Mouse (Mus musculus) forebrain, embryonic 11.5 days (tissue): ENCODE results near the gene Set. TPM values are rescaled to one million over a fixed set of nuclear protein-coding genes. Genes with fewer than 3 reads are reported as not detected.

Experiments used
- ATAC-seq: fragments of 200-750 bp; cut with Nextera tagmentation; replicated peaks from 2 replicates; pipeline ENCODE4 v1.8.0; 2017; ENCODE audit warnings: moderate TSS enrichment; ENCODE audit not compliant: low FRiP score
- DNase-seq: peaks from one replicate; pipeline ENCODE4 v3.0.0-alpha.2; 2017; ENCODE audit warnings: low spot score
- H3K27ac ChIP-seq: fragments of 300-500 bp; sonication (generic); 2 replicates; pipeline ENCODE4 v1.5.1; 2014; ENCODE audit warnings: low read depth, low read length
- H3K27me3 ChIP-seq: fragments of 300-500 bp; sonication (generic); 2 replicates; pipeline ENCODE4 v1.6.1; 2014; ENCODE audit warnings: mild to moderate bottlenecking, low read length, mixed read lengths; ENCODE audit not compliant: control insufficient read depth, insufficient read depth
- H3K36me3 ChIP-seq: fragments of 300-500 bp; sonication (generic); 2 replicates; pipeline ENCODE4 v1.6.1; 2014; ENCODE audit warnings: mild to moderate bottlenecking, low read length, moderate library complexity, mixed read lengths; ENCODE audit not compliant: control insufficient read depth, insufficient read depth
- H3K4me1 ChIP-seq: fragments of 300-500 bp; sonication (generic); replicated peaks from 2 replicates; pipeline ENCODE4 v1.6.1; 2014; ENCODE audit warnings: low read length, mixed read lengths; ENCODE audit not compliant: control insufficient read depth, insufficient read depth
- H3K4me2 ChIP-seq: fragments of 300-500 bp; sonication (generic); 2 replicates; pipeline ENCODE4 v1.6.1; 2014; ENCODE audit warnings: low read depth, mild to moderate bottlenecking, low read length, moderate library complexity, mixed read lengths; ENCODE audit not compliant: severe bottlenecking
- H3K4me3 ChIP-seq: fragments of 300-500 bp; sonication (generic); 2 replicates; pipeline ENCODE4 v1.5.1; 2014; ENCODE audit warnings: low read depth, low read length
- H3K9ac ChIP-seq: fragments of 300-500 bp; sonication (generic); 2 replicates; pipeline ENCODE4 v1.6.1; 2014; ENCODE audit warnings: low read length
- H3K9me3 ChIP-seq: fragments of 300-500 bp; sonication (generic); 2 replicates; pipeline ENCODE4 v1.6.1; 2016; ENCODE audit warnings: low read length, mixed read lengths; ENCODE audit not compliant: control insufficient read depth
- WGBS: fragments of 180-500 bp; shearing (Covaris S2); extraction: QIAGEN DNeasy Blood & Tissue Kit; methylation state at CpG from one replicate; pipeline ENCODE4 v1.1.7; 2014; 5-methylcytosine and 5-hydroxymethylcytosine counted together
- polyA plus RNA-seq: library from polyadenylated mRNA; unstranded; fragments of >200 nt; fragmentation: Nextera tagmentation; extraction: Ambion mirVana; gene quantifications from 2 replicates; pipeline ENCODE4 v1.2.1, GENCODE M21; 2014

The Set gene
- polyA plus RNA-seq, 1 experiment from 2014 or later, result 817 TPM

DNA sequence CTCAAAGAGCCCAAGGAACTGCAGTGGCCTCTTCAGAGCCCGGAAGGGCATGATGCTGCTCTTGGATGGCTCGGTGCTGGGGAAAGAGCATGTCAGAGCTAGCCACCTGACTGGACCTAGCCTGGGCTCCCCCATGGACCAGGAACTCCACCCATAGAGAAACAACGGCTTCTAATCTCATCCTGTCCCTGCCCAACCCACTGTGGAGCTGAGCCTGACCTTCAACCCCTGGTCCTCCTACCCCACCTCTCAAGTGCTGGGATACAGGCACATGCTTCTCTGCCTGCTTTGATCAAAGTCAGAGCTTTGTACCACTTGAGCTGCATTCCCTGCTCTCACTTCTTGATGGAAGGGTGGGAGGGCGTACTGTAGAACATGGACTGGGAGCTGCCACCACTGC, 51.1 kb downstream of the Set start:
- H3K4me1 ChIP-seq, result no peaks in the 10 kb centered on the region
- H3K4me2 ChIP-seq, result no peak overlapping the region
- no peak overlapping the region for H3K4me3 ChIP-seq
- H3K9ac ChIP-seq, result no peak overlapping the region
- no peak for ATAC-seq
- no peak for DNase-seq
- peaks cover 5% of the 10 kb centered on the region for H3K36me3 ChIP-seq
- H3K9me3 ChIP-seq, result no peaks in the 10 kb centered on the region
- no peak overlapping the region for H3K27ac ChIP-seq
- H3K27me3 ChIP-seq, result no peaks in the 10 kb centered on the region
- 91% methylated on average over 4 of the region's 4 CpGs for WGBS

DNA sequence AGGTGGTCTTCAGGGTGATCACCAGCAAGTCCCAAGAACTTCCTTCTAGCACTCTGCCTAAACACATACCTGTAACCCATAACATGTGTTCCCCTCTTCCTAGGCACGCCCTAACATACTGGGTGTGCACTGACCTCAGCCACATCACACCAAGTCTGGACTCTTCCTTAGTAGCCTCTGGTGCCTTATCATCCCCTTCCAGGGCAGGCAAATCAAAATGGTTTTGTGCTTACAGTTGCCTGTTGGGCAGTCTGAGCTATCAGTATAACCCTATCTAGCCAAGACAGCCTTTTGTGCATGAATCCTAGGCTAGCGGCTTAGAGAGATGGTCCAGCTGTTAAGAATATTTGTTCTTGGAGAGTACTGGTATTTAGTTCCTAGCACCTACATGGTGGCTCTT, 54.3 kb downstream of the Set start:
- peaks cover 5% of the 10 kb centered on the region for H3K36me3 ChIP-seq
- no peaks in the 10 kb centered on the region for H3K9me3 ChIP-seq
- no peak overlapping the region for H3K4me2 ChIP-seq
- H3K27me3 ChIP-seq, result no peaks in the 10 kb centered on the region
- H3K4me1 ChIP-seq, result no peaks in the 10 kb centered on the region
- ATAC-seq, result no peak
- H3K27ac ChIP-seq, result no peak overlapping the region
- no peak for DNase-seq
- no peak overlapping the region for H3K9ac ChIP-seq
- H3K4me3 ChIP-seq, result no peak overlapping the region
- 91% methylated on average over 2 of the region's 2 CpGs for WGBS

DNA sequence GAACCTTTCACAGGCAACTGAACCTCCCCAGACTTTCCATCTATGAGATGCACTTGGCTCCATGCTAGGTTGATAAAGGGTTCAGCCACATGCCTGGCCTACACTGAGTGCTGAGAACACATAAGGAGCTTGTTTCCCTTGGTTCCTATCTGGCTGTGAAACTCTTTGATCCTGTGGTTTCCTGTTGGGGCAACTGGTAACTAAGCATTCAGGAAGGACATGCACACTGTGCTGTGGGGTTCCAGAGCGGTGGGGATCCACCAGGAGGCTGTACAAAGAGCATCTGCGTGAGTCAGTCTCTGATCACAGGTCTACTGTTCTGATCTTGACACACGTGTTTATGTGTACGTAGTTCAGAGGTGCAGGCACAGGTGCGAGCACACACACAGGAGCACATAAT, 55.4 kb downstream of the Set start:
- no peak overlapping the region for H3K27ac ChIP-seq
- no peak for DNase-seq
- no peak overlapping the region for H3K4me2 ChIP-seq
- no peaks in the 10 kb centered on the region for H3K9me3 ChIP-seq
- ATAC-seq, result no peak
- H3K27me3 ChIP-seq, result no peaks in the 10 kb centered on the region
- no peaks in the 10 kb centered on the region for H3K4me1 ChIP-seq
- 88% methylated on average over 5 of the region's 5 CpGs for WGBS
- no peak overlapping the region for H3K4me3 ChIP-seq
- peaks cover 5% of the 10 kb centered on the region for H3K36me3 ChIP-seq
- no peak overlapping the region for H3K9ac ChIP-seq

DNA sequence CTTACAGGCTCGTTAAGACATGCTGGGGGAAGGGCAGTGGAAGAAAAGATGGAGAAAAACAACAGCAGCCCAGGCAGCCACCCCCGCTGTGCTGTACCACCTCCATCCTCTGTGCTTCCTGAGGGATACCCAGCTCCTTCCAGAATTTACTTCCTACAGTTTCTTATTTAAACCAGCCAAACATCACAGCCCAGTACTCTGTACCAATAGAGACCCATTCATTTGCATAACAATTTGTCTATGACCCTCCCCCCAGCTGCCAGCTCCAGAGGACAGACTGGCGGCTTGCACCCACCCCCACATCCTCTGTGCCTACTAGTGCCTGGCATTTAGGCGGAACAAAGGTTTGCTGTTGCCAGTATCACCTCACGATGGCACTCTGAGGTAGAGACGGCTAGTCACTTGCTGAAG, 62.5 kb downstream of the Set start:
- DNase-seq (no peak), ATAC-seq (no peak)
- Histone ChIP-seq H3K9ac (no peak overlapping the region; the same call in 1 of the 2 replicates), H3K27me3 (no peaks in the 10 kb centered on the region), H3K4me1 (peaks cover 11% of the 10 kb centered on the region; the same call in 1 of the 2 replicates), H3K36me3 (no peaks in the 10 kb centered on the region), H3K27ac (peak overlapping the region; percentile 59), H3K4me3 (no peak overlapping the region), H3K4me2 (no peak overlapping the region), H3K9me3 (no peaks in the 10 kb centered on the region)
- whole genome bisulfite sequencing, result 11% methylated on average over 6 of the region's 6 CpGs

GRCm38 (mm10) chr2:30120269-30120668, 63.1 kb downstream of the Set start:
- ATAC-seq (no peak), DNase-seq (no peak)
- peaks cover 11% of the 10 kb centered on the region; the same call in 1 of the 2 replicates for H3K4me1 ChIP-seq
- H3K9me3 ChIP-seq, result no peaks in the 10 kb centered on the region
- H3K9ac ChIP-seq, result no peak overlapping the region; the same call in 1 of the 2 replicates
- no peaks in the 10 kb centered on the region for H3K36me3 ChIP-seq
- no peaks in the 10 kb centered on the region for H3K27me3 ChIP-seq
- peak overlapping the region; percentile 59 for H3K27ac ChIP-seq
- H3K4me3 ChIP-seq, result no peak overlapping the region
- H3K4me2 ChIP-seq, result no peak overlapping the region
- WGBS, result 81% methylated on average over 4 of the region's 4 CpGs

Other genes with a start within 250 kb of the Set start
- gene Urm1, start 237.3 kb upstream of the Set start, polyA plus RNA-seq, result 18.1 and 19.2 TPM in 2 replicates
- 13.3 and 14.1 TPM in 2 replicates for gene Cercam, start 188.2 kb upstream of the Set start, polyA plus RNA-seq
- 118 and 132 TPM in 2 replicates for gene Odf2, start 168.2 kb upstream of the Set start, polyA plus RNA-seq
- gene Gle1, start 122.0 kb upstream of the Set start, polyA plus RNA-seq, result 68.0 and 69.8 TPM in 2 replicates
- 135 and 147 TPM in 2 replicates for gene Sptan1, start 91.8 kb upstream of the Set start, polyA plus RNA-seq
- gene Wdr34, start 8.5 kb upstream of the Set start, polyA plus RNA-seq, result 35.9 and 39.6 TPM in 2 replicates
- gene Pkn3, start 20.3 kb downstream of the Set start, polyA plus RNA-seq, result 10.5 and 12.1 TPM in 2 replicates
- 27.1 and 35.4 TPM in 2 replicates for gene Zdhhc12, start 36.3 kb downstream of the Set start, polyA plus RNA-seq
- gene Zer1, start 67.2 kb downstream of the Set start, polyA plus RNA-seq, result 8.0 and 8.1 TPM in 2 replicates
- 11.6 and 15.2 TPM in 2 replicates for gene Tbc1d13, start 76.4 kb downstream of the Set start, polyA plus RNA-seq
- 14.4 and 16.4 TPM in 2 replicates for gene Endog, start 114.1 kb downstream of the Set start, polyA plus RNA-seq
- gene Spout1, start 121.1 kb downstream of the Set start, polyA plus RNA-seq, result 79.7 and 81.7 TPM in 2 replicates
- 8.4 and 9.6 TPM in 2 replicates for gene Kyat1, start 148.5 kb downstream of the Set start, polyA plus RNA-seq
- gene Lrrc8a, start 180.3 kb downstream of the Set start, polyA plus RNA-seq, result 50.7 and 54.5 TPM in 2 replicates
- gene Gm28035, start 183.2 kb downstream of the Set start, polyA plus RNA-seq, result 0.20 and 0.28 TPM in 2 replicates
- gene Phyhd1, start 208.8 kb downstream of the Set start, polyA plus RNA-seq, result 3.8 and 3.9 TPM in 2 replicates
- not detected in 2 replicates for gene Gm28038, start 223.7 kb downstream of the Set start, polyA plus RNA-seq
- 26.2 and 26.3 TPM in 2 replicates for gene Dolk, start 229.0 kb downstream of the Set start, polyA plus RNA-seq
- gene Nup188, start 229.0 kb downstream of the Set start, polyA plus RNA-seq, result 65.8 and 67.0 TPM in 2 replicates